Mouse (Mus musculus) layer of hippocampus, adult 9-10 months (tissue): ENCODE data around the gene Plppr3.

Experiments
- DNase-seq: peaks from one replicate; pipeline ENCODE4 v3.0.0; 2022; ENCODE audit warnings: low spot score

Plppr3 gene

DNA sequence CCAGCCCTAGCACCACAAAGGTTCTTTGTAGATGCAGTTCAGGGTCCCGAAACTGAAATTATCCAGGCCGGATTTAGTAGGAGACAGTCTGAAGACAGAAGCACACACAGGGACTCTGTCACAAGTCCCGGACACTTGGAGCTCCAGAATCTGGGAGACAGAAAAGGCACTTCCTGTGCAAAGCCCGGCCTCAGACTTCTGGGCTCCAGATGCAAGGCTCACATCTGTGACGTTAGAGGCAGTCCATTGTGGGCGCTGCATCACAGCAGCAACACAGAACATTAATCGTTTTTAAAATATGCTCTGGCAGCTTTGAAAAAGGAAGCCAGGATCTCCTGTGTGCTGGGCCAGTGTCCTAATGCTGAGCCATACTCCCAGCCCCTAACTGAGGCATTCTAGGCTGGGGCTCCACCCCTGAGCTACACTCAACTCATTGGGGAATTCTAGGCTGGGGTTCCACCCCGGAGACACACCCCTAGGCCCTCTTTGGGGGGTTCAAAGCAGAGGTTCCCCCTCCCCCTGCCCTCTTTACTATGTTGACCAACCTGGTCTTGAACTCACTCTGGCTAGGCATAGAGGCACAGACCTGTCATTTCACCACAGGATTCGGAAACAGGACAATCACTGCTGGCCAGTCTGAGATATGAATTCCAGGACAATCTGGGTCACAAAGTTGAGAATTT is 22.2 kb downstream of the Plppr3 start:
- DNase-seq: no peak

DNA sequence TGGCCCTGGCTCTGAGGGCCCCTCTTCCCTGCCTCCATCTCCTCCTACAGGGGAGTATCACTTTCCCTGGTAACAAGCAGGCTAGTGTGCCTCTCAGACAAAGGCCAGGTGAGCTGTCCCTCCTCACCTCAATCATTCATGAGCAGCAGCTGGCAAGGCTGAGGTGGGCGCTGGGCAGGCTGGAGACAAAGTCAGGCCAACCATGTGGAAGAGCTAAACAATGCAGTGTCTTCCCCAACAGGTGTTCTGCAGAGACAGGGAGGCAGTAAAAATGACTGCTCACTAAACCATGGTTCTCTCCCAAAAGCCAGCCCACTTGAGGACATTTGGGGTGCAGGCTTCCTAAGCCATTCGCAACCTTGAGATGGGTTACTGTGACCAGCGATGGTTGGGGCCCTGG is 22.8 kb downstream of the Plppr3 start:
- no peak for DNase-seq

DNA sequence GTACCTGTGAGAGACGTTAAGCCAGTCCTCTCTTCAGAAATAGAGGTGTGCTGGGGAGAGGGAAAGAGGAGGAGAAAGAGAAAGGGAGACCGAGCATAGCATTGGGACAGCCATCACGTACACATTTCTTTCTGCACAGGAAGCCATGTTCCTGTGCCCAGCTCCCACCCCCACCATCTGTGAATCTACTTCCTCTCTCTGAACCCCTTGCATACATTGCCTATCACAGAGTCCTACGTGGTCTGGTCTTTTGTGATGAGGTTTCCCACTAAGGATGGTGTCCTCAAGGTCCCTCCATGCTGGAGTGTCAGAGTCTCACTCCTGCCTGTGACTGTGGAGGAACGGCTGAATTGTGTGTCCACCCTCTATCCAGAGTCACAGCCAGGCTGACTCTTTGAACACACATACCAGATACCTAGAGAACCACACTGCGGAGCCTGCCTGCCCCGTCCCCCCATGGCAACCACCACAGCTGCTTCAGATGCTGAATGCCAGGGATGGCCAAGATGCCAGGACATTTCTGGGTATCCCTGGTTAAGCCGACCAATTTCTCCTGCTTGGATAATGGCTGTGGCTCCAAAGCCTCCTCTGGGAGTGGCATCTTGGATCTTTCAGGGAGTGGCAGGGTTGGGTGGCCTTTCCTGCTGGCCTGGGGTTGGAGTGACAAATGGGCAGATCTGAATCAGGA is 24.3 kb downstream of the Plppr3 start:
- DNase-seq: no peak

DNA sequence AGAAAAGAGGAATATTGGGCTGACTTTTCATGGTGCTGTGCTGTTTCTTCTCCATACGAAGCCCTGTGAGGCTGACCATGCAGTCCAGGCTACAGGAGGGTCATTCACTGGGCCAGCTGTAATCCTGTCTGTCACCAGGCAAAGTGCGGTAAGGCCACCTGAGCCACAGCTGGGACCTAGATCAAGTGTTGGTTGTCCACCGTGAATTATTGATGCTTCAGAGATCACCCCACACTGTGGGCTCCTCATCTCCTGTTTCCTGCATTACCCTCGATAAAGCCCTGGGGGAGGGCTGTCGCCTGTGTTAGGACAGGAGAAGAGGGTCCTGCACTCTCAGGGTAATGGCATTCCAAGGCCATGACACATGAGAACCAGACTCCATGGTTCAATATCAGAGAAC is 27.9 kb downstream of the Plppr3 start:
- DNase-seq: no peak

DNA sequence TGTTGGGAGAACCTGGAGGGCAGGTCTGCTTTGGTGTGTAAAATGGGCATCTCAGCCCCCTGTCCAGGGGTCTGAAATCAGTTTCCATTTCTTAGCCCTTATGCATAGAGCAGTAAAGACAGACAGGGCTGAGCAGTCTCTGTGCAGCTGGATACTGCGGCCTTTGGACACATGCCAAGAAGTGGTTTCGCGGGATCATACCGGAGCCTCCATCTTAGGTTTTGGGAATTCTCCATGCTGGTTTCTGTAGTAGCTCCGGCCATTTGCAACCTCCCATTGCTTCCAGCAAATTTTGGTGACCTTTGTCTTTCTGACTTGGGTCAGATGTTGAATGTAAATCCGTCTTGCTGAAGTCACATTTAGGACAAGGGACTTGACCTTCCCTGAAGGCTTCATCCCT is 31.0 kb downstream of the Plppr3 start:
- no peak for DNase-seq

DNA sequence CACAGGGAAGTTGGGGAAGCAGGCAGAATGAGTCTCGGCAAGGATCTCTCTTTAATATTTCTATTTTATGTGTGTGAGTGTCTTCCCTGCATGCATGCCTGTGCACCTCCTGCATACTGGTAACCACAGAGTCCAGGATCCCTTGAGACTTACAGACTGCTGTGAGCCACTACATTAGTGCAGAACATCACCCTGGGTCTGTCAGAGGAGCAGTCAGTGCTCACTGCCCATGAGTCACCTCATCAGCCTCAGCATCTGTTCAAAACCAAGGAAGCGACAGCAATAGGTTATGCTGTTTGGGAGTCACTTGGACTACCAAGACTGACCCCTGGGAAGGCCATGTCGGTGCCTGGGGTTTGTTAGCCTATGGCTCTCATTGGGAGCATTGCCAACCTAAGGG is 32.1 kb downstream of the Plppr3 start:
- DNase-seq: no peak

DNA sequence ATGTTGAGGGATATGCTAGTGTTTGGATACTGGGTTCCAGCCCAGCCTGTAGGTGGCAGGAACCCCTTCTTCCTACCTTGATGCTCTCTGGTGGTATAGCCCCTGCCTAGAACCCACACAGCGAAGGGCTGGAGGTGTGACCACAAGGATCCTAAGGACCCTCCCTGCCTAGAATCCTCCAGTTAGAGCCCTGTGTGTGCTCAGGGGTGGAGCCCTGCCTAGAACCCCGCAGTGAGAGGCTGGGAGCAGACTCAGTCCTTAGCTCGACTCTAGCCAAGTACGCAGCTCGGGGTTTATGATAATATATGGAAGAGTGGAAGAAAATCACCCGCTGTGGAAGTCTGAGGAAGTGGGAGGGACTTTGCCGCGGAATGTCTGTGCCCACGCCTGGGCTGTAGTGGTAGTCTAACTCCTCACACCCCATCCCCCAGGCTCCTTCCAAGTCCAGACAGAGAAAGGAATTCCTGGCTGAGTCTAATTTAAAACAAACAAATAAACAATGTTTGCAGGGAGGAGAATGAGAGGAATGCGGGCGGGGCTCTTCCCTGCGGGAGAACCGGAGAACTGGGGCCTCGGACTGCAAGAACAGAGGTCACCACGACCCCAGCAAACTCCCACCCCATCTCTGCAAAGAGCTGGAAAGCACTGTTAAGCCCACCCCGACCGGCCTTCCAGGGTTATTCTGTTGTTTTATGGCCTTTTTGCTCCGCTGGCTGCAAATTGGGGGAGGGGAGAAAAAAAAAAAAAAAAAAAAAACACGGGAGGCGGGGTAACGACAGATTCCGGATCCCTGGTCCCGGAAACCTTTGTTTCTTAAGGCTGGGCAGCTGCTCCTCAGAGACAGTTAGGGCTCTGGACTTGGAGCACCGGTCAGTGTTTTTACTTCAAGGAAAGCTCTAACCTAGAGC is 33.5 kb downstream of the Plppr3 start:
- DNase-seq: peak; percentile 55

DNA sequence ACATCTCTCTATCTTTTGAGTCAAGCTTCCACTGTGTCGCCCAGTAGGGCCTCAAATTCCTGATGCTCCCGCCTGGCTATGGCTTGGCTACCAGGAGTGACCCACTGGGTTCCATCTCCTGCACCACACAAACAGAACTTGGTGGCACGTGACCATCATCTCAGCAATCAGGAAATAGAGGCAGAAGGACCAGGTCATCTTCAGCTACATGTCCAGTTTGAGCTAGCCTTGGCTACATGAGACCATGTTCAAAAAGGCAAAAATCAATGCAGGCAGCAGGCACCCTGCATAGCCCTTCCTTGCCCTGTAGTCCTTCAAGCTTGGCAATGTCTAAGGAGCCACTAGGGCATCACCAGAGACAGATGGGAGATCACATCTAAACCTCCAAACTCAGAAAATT is 34.3 kb downstream of the Plppr3 start:
- no peak for DNase-seq

DNA sequence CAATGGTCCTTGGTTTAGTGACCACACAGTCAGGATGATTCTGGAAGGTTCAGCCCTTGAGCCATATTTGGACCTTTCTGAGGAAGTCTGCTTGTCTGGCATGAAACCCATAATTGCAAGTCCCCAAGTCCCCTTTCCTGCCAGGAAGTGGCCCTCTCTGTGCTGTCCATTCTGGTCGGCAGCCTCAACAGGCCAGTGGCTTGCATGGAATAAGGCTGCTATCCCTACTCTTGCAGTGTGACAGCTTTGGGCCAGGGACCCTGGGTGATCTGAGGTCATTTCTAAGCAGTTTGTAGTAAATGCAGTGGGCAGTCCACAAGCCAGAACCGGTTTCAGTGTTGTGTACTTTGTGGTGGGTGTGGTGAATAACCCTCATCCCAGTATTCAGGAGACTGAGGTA is 36.3 kb downstream of the Plppr3 start:
- no peak for DNase-seq

DNA sequence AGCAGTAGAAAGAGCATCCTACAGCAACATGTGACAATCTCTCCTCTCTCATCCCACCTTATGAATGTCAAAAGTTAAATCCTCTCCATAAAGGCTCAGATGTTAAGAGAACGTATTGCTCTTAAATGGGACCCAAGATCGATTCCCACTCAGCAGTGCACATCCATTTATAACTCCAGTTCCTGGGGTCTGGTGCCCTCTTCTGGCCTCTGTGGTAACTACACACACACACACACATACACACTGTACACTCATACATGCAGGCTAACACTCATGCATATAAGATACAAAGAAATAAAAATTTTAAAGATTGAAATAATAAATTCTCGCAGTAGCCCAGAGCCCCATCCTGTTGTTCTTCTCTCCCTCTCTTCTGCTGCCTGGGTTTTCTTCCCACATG is 37.5 kb downstream of the Plppr3 start:
- DNase-seq: no peak

DNA sequence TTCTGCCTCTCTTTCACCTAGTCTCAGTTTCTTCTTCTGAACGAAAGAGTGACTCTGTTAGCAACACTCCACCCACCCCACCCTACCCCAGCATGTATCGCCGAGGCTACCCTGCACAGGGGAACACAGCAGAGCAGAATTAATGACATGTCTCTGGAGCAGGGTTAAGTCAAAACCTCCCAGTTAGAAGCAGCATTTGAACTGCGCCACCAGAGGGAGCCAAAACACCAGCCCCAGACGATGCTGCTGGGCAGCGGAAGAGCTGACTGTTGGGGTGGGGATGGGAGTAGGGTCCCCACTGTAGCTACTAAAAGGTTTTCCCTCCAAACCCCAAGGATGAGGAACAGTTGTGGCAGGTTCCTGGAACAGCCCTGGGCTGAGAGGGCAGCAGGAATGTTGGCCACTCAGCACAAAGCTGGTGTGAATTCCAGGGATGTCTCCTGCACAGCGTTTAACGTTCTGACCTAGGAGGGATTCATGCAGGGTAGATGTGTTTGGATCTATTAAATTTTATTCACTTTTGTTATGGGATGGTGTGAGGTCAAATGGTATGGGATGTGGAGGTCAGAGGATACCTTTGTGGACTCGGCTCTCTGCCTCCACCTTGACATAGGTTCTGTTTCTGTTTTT is 39.5 kb downstream of the Plppr3 start:
- no peak for DNase-seq

DNA sequence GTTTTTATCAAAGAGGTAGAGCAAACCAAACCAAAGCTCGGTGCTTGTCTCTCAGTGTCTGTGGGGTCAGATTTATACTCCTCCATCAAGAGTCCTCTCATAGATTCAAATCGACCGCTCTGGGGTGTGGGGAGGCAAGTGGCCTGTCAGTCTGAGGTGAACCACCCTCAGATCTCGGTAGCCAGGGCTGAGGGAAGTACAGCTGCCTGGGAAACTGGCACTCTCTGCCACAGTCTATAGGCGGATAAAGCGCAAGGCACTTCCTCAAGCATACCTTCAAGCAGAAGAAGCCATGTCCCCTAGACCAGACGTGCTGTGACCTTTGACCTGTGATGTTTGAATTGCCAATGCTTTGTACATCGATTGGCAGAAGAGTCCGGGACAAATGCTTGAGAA is 41.6 kb downstream of the Plppr3 start:
- DNase-seq: no peak

DNA sequence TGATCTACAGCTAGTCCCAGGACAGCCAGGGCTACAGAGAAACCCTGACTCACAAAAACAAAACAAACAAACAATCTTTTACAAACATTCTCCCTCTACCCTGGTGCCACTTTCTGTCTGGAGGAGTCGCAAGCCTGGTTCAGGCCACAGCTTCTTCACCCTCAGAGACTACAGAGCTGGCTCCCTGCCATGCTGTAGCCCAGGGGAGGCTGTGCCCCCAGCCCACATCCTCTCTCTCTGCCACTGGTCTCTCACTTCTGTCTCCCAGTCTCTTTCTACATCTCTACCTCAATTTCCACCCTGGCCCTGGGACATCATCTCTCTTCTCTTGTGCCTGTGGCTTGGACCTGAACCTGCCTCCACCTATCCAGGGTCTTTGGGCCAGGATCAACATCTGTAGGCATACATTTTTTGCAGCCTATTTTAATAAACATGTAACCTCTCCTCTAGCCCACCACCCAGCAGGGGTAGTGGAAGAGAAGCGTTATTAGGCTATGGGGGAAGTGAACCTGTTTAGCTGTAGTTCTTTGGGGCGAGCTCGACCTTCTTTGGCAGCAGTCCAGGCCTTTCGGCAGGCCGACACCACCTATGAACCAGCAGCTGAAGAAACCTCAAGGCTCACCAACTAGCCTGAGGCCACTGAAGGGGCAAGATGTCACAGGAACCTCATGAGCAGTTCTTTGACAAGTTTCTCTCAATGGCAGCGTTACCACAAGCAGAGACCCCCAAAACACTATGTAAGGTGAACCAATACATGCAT is 42.2 kb downstream of the Plppr3 start:
- no peak for DNase-seq

DNA sequence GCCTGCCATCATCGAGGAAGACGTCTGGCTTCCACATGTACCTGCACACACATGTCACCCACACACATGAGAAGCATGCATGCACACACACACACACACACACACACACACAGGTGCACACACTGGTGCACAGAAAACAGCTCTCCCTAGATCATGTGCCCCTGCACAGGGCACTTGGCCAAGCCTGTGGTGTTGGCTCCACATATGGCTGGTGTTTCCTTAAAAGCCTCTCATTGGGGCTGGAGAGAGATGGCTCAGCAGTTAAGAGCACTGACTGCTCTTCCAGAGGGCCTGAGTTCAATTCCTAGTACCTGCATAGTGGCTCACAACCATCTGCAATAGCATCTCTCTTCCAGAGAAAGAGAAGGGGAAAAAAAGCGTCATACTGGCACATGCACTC is 42.9 kb downstream of the Plppr3 start:
- no peak for DNase-seq

DNA sequence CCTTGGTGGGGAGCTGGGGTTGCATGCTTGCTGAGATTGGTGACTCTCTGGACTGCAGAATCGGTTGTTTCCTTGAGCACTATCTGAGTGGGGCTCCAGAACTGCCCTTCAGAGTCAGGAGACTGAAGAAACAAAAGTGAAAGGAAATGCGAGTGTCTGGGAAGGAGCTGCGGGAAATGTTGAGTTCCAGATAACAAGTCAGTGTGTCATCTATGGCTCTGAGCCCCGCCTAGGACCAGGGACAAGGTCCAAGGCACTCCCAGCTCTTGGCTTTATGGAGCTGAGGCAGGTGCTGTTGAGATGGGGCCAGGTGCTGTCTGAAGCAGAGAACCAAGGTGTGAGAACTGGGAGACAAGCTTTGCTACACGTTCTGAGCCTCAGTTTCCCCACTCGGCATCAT is 50.0 kb downstream of the Plppr3 start:
- DNase-seq: no peak

DNA sequence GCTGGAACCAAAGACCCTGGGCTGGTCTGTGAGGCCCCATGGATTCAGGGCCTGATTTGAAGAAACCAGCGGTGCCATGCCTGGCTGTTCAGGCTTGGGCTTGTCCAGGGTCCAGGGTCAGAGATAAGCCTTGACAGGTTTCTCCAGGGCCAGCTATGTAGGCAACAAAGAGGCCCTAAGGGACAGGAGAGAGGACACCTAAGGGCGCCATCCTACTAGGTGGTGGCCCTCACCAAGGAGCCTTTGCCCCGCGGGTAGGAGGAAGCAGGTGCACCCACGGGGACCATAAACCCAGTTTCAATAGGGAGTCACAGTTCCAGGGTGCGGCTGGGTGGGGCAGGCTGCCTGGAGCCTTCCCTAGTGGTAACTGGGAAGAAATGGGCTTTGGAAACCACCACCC is 51.4 kb downstream of the Plppr3 start:
- no peak for DNase-seq

DNA sequence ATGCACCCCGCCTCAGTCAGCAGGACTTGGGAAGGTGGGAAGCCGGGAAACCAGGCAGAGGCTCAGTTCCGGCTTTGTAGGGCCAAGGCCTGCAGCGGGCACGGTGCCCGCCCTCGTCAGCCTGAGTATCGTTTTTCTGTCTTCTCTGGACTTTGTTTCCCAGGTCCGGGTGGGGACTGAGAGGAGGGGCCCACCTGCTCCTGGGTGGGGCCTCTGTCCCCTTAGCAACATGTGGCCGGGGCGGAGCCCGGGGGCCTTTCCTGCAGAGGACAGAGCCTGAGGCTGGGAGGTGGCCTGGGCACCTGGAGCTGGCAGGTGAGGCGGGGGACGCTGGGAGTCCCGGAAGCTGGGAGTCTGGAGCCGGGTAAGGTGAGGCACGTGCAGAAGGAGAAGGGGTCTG is 52.1 kb downstream of the Plppr3 start:
- no peak for DNase-seq

DNA sequence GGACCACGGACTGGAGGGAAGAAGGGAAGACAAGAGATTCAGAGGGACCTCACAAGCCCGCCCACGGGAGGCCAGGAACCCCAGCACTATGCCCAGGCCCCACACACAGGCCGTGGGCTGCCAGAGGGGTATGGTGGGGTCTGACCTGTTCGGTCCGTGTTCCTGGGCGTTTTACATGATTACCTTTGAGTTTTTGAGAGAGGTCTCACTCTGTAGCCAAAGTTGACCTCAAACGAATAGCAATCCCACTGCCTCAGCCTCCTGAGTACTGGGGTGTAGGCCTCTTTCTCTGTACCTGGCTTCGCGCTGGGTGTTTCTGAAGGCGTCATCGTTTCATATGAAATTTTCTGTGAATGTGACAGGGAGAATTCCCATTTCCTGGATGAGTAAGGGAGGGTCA is 52.7 kb downstream of the Plppr3 start:
- DNase-seq: no peak

DNA sequence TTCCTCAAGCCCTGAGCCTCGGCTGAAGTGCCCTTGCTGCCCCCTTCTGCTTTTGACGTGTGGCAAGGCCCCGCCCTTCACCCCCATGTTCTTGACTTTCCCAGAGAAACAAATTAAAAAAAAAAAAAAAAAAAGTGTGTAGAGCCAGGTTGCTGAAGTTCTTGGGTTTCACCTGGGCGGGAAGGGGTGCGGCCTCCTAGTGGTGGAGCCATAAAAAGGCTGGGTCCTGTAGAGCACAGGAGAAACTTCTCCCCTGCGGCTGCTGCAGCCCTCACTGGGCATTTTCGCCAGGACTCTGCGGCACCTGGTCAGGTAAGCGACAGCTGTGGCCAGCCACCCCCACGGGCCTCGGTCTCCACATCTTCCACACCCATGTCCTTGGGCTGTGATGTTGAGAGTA is 53.7 kb downstream of the Plppr3 start, which contains the start of gene Misp:
Misp (plus strand) TSS at position 208 of the 400 bp plus-strand sequence.
- DNase-seq: no peak

DNA sequence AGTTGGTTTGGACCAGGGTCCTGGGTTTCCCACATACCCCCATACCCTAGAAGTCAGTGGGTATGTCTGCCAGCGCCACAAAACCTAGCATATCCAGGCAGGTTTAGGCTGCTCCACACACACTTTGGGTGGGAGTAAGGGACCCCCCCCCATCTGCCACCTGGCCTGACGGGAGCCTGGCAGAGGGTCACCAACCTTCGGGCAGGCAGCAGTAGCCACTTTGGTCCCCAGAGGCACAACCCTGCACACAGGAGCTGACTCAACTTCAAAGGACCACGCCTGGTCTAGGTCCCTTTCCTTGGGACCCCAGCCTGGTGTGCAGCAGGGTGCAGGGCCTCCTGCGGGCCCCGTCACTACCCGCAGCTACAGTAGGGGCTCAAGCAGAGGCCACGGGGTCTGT is 54.2 kb downstream of the Plppr3 start:
- DNase-seq: no peak

DNA sequence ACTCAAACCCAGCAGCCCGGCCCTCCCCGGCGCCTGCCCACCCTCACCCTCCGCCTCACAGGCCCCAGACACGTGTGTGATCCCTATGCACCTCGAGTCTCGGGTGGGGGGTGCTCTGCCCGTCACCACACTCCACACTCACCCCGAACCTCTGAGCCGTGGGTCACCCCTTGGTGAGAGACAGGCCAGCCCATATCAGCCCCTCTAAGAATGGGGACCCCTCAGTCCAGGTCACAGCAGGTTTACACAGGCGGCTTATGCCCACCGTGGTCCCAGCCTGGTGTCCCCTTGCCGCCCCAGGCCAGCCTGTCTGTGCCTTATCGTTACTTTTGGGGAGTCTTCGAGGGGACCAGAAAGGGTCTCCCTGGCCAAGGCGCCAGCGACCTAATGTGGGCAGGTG is 54.8 kb downstream of the Plppr3 start:
- no peak for DNase-seq

DNA sequence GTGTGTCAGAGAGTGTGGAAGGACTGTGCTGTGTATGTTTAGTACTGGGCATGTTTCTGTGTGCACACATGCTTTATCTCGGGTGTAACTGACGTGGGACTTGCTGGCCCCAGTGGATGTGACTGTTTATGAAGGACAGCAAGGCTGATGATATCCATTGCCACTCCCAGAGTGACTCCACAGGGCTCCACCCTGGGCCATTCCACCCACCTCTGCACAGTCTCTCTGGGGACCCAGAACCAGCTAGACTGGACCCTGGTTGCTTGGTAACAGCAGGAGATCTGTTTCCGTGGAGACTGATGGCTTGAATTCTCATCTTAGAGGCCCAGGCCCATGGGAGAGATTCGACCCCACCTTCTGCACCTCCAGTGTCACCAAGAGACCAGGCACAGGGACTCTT is 56.2 kb downstream of the Plppr3 start:
- DNase-seq: no peak
